Mouse (Mus musculus): Measurements from ENCODE around the gene Pllp. TPM values are rescaled to one million over a fixed set of nuclear protein-coding genes. Genes with fewer than 3 reads are reported as not detected.

The Pllp gene
- total RNA-seq, 2 experiments from 2014 or later, result not detected

- peak; percentile 71 for ATAC-seq (replicated peaks; ENCODE audit: poor library complexity, severe bottlenecking)
These were observed 8.0 kb upstream of the Pllp start for GRCm38 (mm10) chr8:94703972-94704668.

- ATAC-seq (replicated peaks; ENCODE audit: poor library complexity, severe bottlenecking), result peak; percentile 69
These were observed 7.1 kb upstream of the Pllp start for GRCm38 (mm10) chr8:94702844-94703813.

DNA sequence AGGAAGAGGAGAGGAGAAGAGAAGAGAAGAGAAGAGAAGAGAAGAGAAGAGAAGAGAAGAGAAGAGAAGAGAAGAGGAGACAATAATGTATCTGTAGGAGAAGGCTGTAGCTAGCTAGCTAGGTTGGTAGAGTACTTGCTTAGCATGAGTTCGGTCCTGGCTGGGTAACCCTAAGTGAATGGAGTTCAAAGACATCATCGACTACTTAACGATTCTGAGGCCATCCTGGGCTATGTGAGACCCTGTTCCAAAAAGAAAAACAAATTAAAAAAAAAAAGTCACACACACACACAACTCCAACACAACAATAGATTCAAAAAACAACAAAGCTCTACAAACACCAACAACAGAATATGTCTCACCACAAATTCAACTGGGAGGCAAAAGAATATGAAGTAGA, 6.1 kb upstream of the Pllp start:
- no peak for ATAC-seq (replicated peaks; ENCODE audit: poor library complexity, severe bottlenecking)

- ATAC-seq (replicated peaks; ENCODE audit: poor library complexity, severe bottlenecking), result no peak
These were observed 4.4 kb upstream of the Pllp start for GRCm38 (mm10) chr8:94700421-94700935.

- ATAC-seq (replicated peaks; ENCODE audit: poor library complexity, severe bottlenecking), result no peak
These were observed 3.3 kb upstream of the Pllp start for GRCm38 (mm10) chr8:94699366-94699765.

GRCm38 (mm10) chr8:94697956-94698355, 1.9 kb upstream of the Pllp start:
- ATAC-seq (replicated peaks; ENCODE audit: poor library complexity, severe bottlenecking), result no peak

DNA sequence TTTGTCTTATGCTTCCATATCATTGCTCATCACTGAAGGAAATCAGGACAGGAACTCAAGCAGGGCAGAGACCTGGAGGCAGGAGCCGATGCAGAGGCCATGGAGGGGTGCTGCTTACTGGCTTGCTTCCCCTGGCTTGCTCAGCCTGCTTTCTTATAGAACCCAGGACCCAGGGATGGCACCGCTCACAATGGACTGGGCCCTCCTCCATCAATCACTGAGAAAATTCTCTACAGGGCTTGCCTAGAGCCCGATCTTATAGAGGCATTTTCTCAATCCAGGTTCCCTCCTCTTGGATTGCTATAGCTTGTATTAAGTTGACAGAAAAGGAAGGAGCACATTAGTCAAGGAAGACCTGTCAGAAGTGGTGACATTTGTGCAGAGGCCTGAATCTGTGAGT, 488 bp upstream of the Pllp start:
- ATAC-seq (replicated peaks; ENCODE audit: poor library complexity, severe bottlenecking), result no peak

- peak; percentile 28 for ATAC-seq (replicated peaks; ENCODE audit: poor library complexity, severe bottlenecking)
These were observed 611 bp downstream of the Pllp start for GRCm38 (mm10) chr8:94695341-94695993.

- ATAC-seq (replicated peaks; ENCODE audit: poor library complexity, severe bottlenecking), result no peak
These were observed 1.4 kb downstream of the Pllp start for GRCm38 (mm10) chr8:94694701-94695100.

- no peak for ATAC-seq (replicated peaks; ENCODE audit: poor library complexity, severe bottlenecking)
These were observed 10.1 kb downstream of the Pllp start for GRCm38 (mm10) chr8:94685953-94686352.

DNA sequence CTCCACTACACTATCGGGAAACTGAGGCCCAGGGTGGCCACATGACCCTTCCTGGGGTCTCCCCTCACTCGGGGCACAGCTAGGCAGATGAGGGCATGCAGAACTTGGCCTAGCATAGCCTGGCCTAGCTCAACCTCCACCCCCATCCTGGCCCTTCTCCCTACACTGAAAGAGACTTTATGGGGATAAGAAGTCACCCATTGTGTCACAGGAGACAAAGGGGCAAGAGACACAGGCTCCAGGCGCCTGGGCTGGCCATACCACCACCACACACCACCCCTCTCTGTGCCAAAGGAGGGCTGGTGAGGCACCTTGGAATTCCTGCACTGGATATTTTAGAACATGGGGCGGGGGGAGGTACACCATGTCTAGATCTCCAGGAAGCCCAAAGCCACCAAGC, 11.8 kb downstream of the Pllp start:
- ATAC-seq (replicated peaks; ENCODE audit: poor library complexity, severe bottlenecking), result no peak

- ATAC-seq (replicated peaks; ENCODE audit: poor library complexity, severe bottlenecking), result no peak
These were observed 13.2 kb downstream of the Pllp start for GRCm38 (mm10) chr8:94682732-94683524.

GRCm38 (mm10) chr8:94680414-94680813, 15.7 kb downstream of the Pllp start:
- no peak for ATAC-seq (replicated peaks; ENCODE audit: poor library complexity, severe bottlenecking)

DNA sequence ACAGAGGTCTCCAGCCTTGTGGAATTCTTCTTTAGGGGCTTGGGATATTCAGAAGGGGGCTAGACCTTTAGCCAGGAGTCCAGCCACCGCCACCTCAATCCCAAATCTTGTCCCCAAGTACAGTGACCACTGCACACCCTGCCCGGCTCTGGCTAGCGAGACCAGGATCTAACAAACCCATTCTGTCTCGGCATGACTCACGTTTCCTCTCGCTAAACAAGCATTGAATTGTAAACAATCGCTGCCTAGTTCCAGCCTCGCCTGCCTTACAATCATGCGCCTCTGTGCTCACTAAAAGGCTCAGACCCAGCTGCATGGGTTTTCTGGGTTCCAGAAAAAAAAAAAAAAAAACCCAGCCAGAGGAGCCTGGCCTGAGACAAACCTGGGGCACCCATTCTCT, 17.5 kb downstream of the Pllp start:
- no peak for ATAC-seq (replicated peaks; ENCODE audit: poor library complexity, severe bottlenecking)

- ATAC-seq (replicated peaks; ENCODE audit: poor library complexity, severe bottlenecking), result no peak
These were observed 20.2 kb downstream of the Pllp start for GRCm38 (mm10) chr8:94675923-94676322.

DNA sequence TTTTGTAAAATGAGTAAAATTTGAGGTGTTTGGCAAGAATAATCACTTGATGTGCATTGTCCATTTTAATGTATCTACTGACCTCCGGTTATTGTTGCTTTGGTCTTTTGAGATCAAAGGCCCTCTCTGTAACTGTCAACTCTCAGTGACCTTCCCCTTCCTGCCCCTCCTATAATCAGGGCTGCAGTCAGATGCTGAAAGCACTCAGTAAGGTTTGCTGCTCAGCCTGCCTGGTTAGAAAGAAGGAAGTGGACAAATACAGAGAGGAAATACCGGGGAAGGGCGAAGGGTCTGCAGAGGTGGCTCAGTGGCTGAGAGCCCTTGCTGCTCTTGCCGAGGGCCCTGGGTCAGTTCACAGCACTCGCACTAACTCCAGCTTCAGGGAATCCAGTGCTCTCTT, 21.7 kb downstream of the Pllp start:
- ATAC-seq (replicated peaks; ENCODE audit: poor library complexity, severe bottlenecking), result peak; percentile 86

DNA sequence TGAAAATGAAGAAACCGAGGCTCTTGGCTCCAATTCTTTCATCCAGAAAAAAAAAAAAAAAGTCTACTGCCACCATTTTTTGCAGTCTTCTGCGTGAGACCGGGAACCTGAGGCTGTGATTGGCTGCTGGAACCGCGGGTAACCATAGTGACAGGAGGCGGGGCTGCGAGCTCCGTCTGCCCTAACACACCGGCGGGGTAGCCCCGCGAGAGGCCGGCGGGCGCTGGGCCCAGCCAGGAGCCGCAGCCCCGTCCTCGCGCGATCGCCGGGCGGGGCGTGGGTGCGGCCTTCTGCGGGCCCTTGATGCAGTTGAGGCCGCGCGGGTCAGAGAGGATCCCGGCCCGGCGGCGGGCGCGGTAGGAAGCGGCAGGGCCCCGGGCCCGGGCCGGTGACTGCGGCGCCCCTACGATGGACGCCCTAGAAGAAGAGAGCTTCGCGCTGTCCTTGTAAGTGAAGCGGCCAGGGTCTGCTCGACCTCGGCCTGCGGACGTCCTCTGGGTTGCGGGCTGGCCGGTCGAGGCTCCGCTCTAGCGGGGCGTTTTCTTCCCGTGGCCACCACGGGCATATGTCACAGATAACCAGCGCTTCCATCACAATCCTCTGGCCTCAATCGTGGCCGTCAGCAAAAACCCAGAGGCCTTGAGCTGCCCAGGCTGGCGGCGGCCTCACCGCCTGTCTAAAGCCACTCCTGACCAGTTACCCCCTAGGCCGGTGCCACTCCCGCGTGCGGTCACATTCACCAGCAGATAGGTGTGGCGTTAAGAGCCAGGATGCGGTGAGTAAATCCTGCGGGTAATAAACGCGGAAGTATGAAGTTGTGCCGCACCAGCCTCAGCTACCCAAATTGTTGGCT, 29.4 kb downstream of the Pllp start, which contains the start of gene Arl2bp:
TSS of gene Arl2bp (plus strand) at position 145 of the 853 bp plus-strand sequence.
- peak; percentile 99 for ATAC-seq (replicated peaks; ENCODE audit: poor library complexity, severe bottlenecking)

DNA sequence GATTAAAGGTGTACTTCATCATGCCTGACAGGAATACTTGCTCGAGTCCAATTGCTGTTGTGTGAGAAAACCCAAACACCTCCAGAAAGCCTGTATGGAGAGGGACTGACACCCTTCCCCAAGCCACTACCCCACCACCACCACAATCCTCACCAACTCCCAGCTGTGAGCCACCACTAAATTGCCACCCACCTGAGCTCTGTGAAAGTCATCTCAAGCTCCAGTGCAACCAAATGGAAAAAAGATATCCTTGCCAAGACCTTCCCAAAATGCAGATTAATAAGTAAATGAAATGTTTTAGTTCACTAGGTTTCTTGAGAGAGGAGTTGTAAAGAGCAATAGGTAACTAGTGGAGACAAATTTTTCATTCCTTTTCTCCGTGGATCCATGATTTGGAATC, 31.4 kb downstream of the Pllp start:
- ATAC-seq (replicated peaks; ENCODE audit: poor library complexity, severe bottlenecking), result no peak

DNA sequence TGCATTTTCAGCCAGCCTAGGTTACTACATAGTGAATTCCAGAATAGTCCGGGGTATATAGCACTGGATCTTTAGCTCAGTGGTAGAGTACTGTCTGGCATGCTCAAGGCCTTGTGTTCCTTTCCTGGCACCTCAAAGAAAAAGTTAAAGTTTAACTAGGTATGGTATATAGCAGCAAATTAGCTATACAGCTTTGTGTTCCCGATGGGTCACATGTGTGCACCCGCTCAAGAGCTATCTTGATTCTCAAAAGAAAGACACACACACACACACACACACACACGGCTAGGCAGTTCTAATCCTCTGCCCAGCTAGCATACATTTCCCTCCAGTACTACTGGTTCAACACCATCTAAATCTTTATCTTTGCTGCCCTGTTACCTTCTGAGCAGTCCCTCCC, 35.7 kb downstream of the Pllp start:
- ATAC-seq (replicated peaks; ENCODE audit: poor library complexity, severe bottlenecking), result no peak

Measured in granulocyte monocyte progenitor cell, adult 5-6 weeks (primary cell).